Mouse (Mus musculus) kidney, postnatal 25 days (tissue): ENCODE results near the gene Hist1h4d.
"Not testable (repeated sequence)": the region's sequence is repeated elsewhere in the genome, so short reads cannot be mapped to it uniquely, and the experiment has no call there.

Source experiments
- DNase-seq, 2 experiments: peaks; one replicate each; pipeline ENCODE4 v3.0.0; 2021; ENCODE audit warnings: mixed read lengths in 2 of 2

Hist1h4d gene

GRCm38 (mm10) chr13:23581408-23582218 is at the start of gene Hist1h4d:
TSS of gene Hist1h4d (plus strand) at chr13:23581598.
- peak; percentile 96 for DNase-seq

- no peak for DNase-seq
Measured at GRCm38 (mm10) chr13:23532262-23533075, 48.9 kb upstream of the Hist1h4d start.

- peak; percentile 69 to 84 for DNase-seq
Measured at GRCm38 (mm10) chr13:23533560-23534367, 47.6 kb upstream of the Hist1h4d start, which contains the start of gene Hist1h2af. TSS of gene Hist1h2af (plus strand) at chr13:23533906.

- peak in 1 of 2 experiments; percentile 5 for DNase-seq
Measured at GRCm38 (mm10) chr13:23534368-23535131, 46.8 kb upstream of the Hist1h4d start.

- DNase-seq = peak; percentile 92
Measured at GRCm38 (mm10) chr13:23535137-23536075, 46.0 kb upstream of the Hist1h4d start, which contains the start of gene Hist1h3g. TSS of gene Hist1h3g (plus strand) at chr13:23535422.

- DNase-seq = no peak
Measured at GRCm38 (mm10) chr13:23536076-23536822, 45.1 kb upstream of the Hist1h4d start.

- DNase-seq = no peak
Measured at GRCm38 (mm10) chr13:23537006-23537710, 44.2 kb upstream of the Hist1h4d start.

- no peak for DNase-seq
Measured at GRCm38 (mm10) chr13:23538249-23538648, 43.1 kb upstream of the Hist1h4d start.

GRCm38 (mm10) chr13:23539821-23540220 is 41.6 kb upstream of the Hist1h4d start:
- DNase-seq = not testable (repeated sequence)

GRCm38 (mm10) chr13:23541497-23541896 is 39.9 kb upstream of the Hist1h4d start:
- no peak for DNase-seq

- DNase-seq = not testable (repeated sequence)
Measured at GRCm38 (mm10) chr13:23542225-23542980, 39.0 kb upstream of the Hist1h4d start.

GRCm38 (mm10) chr13:23542999-23543607 is 38.3 kb upstream of the Hist1h4d start, which contains the start of gene Hist1h2bh:
TSS of gene Hist1h2bh (minus strand) at chr13:23543392.
- peak; percentile 74 to 85 for DNase-seq

- peak; percentile 55 to 71 for DNase-seq
Measured at GRCm38 (mm10) chr13:23543965-23544786, 37.2 kb upstream of the Hist1h4d start, which contains the start of gene Hist1h3f. TSS of gene Hist1h3f (plus strand) at chr13:23544052.

- not testable (repeated sequence) for DNase-seq
Measured at GRCm38 (mm10) chr13:23544787-23545120, 36.6 kb upstream of the Hist1h4d start.

- no peak for DNase-seq
Measured at GRCm38 (mm10) chr13:23546694-23547093, 34.7 kb upstream of the Hist1h4d start.

GRCm38 (mm10) chr13:23550761-23551145 is 30.6 kb upstream of the Hist1h4d start:
- DNase-seq = no peak
